Mouse (Mus musculus): ENCODE results near the gene Plpp6. TPM values are rescaled to one million over a fixed set of nuclear protein-coding genes. Genes with fewer than 3 reads are reported as not detected.

Plpp6 gene
- 6.0 and 6.6 TPM in 2 replicates for polyA plus RNA-seq (2012)

GRCm38 (mm10) chr19:28963842-28964551 is at the start of gene Plpp6:
Gene Plpp6, plus strand, starts transcription at chr19:28963953.

GRCm38 (mm10) chr19:28967652-28968051 is 3.9 kb downstream of the Plpp6 start, which contains the start of gene 4430402I18Rik:
Gene 4430402I18Rik, minus strand, starts transcription at chr19:28967800.

GRCm38 (mm10) chr19:28990194-28990589 is 26.4 kb downstream of the Plpp6 start, which contains the start of gene Cdc37l1:
Gene Cdc37l1, plus strand, starts transcription at chr19:28990352.

Other genes starting within 250 kb of the Plpp6 start
- 0.02 TPM in 1 of 2 replicates, not detected in the other for gene Slc1a1, start 128.9 kb upstream of the Plpp6 start, polyA plus RNA-seq (2012)
- gene 4430402I18Rik, start 3.8 kb downstream of the Plpp6 start, polyA plus RNA-seq (2012), result 0.25 TPM in 1 of 2 replicates, not detected in the other
- 3.0 TPM in 2 replicates for gene Cdc37l1, start 26.4 kb downstream of the Plpp6 start, polyA plus RNA-seq (2012)
- 10.6 and 14.7 TPM in 2 replicates for gene Ak3, start 84.0 kb downstream of the Plpp6 start, polyA plus RNA-seq (2012)
- gene Rcl1, start 137.4 kb downstream of the Plpp6 start, polyA plus RNA-seq (2012), result 46.9 and 51.6 TPM in 2 replicates

All from megakaryocyte-erythroid progenitor cell, adult 5 weeks (primary cell).